Mouse (Mus musculus): Measurements from ENCODE around the gene Prkar1b. TPM values are rescaled to one million over a fixed set of nuclear protein-coding genes. Genes with fewer than 3 reads are reported as not detected.

The Prkar1b gene
- polyA plus RNA-seq, 1 experiment from 2014 or later, result 23.4 TPM

GRCm38 (mm10) chr5:139143890-139144289 lies 5.9 kb downstream of the Prkar1b start:
- H3K4me2 ChIP-seq, result no peak overlapping the region
- no peak overlapping the region for H3K27ac ChIP-seq
- H3K27me3 ChIP-seq (replicated peaks), result no peaks in the 10 kb centered on the region
- 75% methylated on average over 3 of the region's 3 CpGs for WGBS
- no peaks in the 10 kb centered on the region for H3K36me3 ChIP-seq
- H3K9me3 ChIP-seq, result no peaks in the 10 kb centered on the region
- 0 out of 2 replicates have a peak, but pooled peaks cover 5% of the 10 kb centered on the region for H3K4me1 ChIP-seq
- no peak overlapping the region for H3K4me3 ChIP-seq (replicated peaks)
- H3K9ac ChIP-seq, result no peak overlapping the region
- no peak for ATAC-seq (ENCODE audit: insufficient read depth, low FRiP score, low read depth)

GRCm38 (mm10) chr5:139141326-139141725 lies 8.5 kb downstream of the Prkar1b start:
- ATAC-seq (ENCODE audit: insufficient read depth, low FRiP score, low read depth), result no peak
- 60% methylated on average over 5 of the region's 5 CpGs for WGBS
- H3K27ac ChIP-seq, result no peak overlapping the region
- H3K4me2 ChIP-seq, result no peak overlapping the region
- H3K36me3 ChIP-seq, result no peaks in the 10 kb centered on the region
- no peaks in the 10 kb centered on the region for H3K27me3 ChIP-seq (replicated peaks)
- H3K4me3 ChIP-seq (replicated peaks), result no peak overlapping the region
- no peak overlapping the region for H3K9ac ChIP-seq
- no peaks in the 10 kb centered on the region for H3K9me3 ChIP-seq
- 0 out of 2 replicates have a peak, but pooled peaks cover 5% of the 10 kb centered on the region for H3K4me1 ChIP-seq

- no peak overlapping the region for H3K9ac ChIP-seq
- 72% methylated on average over 9 of the region's 9 CpGs for WGBS
- H3K27ac ChIP-seq, result no peak overlapping the region
- no peak overlapping the region for H3K4me3 ChIP-seq (replicated peaks)
- H3K36me3 ChIP-seq, result no peaks in the 10 kb centered on the region
- no peak overlapping the region for H3K4me2 ChIP-seq
- H3K4me1 ChIP-seq, result 0 out of 2 replicates have a peak, but pooled peaks cover 5% of the 10 kb centered on the region
- no peaks in the 10 kb centered on the region for H3K9me3 ChIP-seq
- no peak for ATAC-seq (ENCODE audit: insufficient read depth, low FRiP score, low read depth)
- no peaks in the 10 kb centered on the region for H3K27me3 ChIP-seq (replicated peaks)
Observed at GRCm38 (mm10) chr5:139140589-139140988, 9.2 kb downstream of the Prkar1b start.

- Histone ChIP-seq H3K4me3 (replicated peaks) (no peak overlapping the region), H3K27me3 (replicated peaks) (no peaks in the 10 kb centered on the region), H3K9ac (no peak overlapping the region), H3K36me3 (no peaks in the 10 kb centered on the region), H3K4me1 (0 out of 2 replicates have a peak, but pooled peaks cover 5% of the 10 kb centered on the region), H3K27ac (peak overlapping the region; percentile 12; the same call in 1 of the 2 replicates), H3K4me2 (no peak overlapping the region), H3K9me3 (no peaks in the 10 kb centered on the region)
- peak; percentile 68; the same call in 1 of the 2 replicates for ATAC-seq (ENCODE audit: insufficient read depth, low FRiP score, low read depth)
- 70% methylated on average over 8 of the region's 8 CpGs for WGBS
Observed at GRCm38 (mm10) chr5:139138926-139139472, 10.8 kb downstream of the Prkar1b start.

- Histone ChIP-seq H3K4me1 (0 out of 2 replicates have a peak, but pooled peaks cover 5% of the 10 kb centered on the region), H3K4me2 (no peak overlapping the region), H3K4me3 (replicated peaks) (no peak overlapping the region), H3K27me3 (replicated peaks) (no peaks in the 10 kb centered on the region), H3K9ac (no peak overlapping the region), H3K9me3 (no peaks in the 10 kb centered on the region), H3K36me3 (no peaks in the 10 kb centered on the region), H3K27ac (peak overlapping the region; percentile 12; the same call in 1 of the 2 replicates)
- WGBS, result 53% methylated on average over 12 of the region's 12 CpGs
- ATAC-seq (ENCODE audit: insufficient read depth, low FRiP score, low read depth), result no peak
Observed at GRCm38 (mm10) chr5:139138261-139138925, 11.4 kb downstream of the Prkar1b start.

GRCm38 (mm10) chr5:139137176-139137575 lies 12.6 kb downstream of the Prkar1b start:
- H3K4me1 ChIP-seq, result 0 out of 2 replicates have a peak, but pooled peaks cover 5% of the 10 kb centered on the region
- 86% methylated on average over 6 of the region's 6 CpGs for WGBS

GRCm38 (mm10) chr5:139136341-139136740 lies 13.5 kb downstream of the Prkar1b start:
- Histone ChIP-seq H3K4me3 (replicated peaks) (no peak overlapping the region), H3K36me3 (no peaks in the 10 kb centered on the region), H3K9ac (no peak overlapping the region), H3K9me3 (no peaks in the 10 kb centered on the region), H3K4me2 (no peak overlapping the region), H3K27ac (no peak overlapping the region), H3K4me1 (0 out of 2 replicates have a peak, but pooled peaks cover 5% of the 10 kb centered on the region), H3K27me3 (replicated peaks) (no peaks in the 10 kb centered on the region)
- ATAC-seq (ENCODE audit: insufficient read depth, low FRiP score, low read depth), result no peak
- whole genome bisulfite sequencing, result 36% methylated on average over 1 of the region's 1 CpGs

More at GRCm38 (mm10) chr5:139137176-139137575, 12.6 kb downstream of the Prkar1b start:
- no peak overlapping the region for H3K4me2 ChIP-seq
- H3K9ac ChIP-seq, result no peak overlapping the region
- H3K27me3 ChIP-seq (replicated peaks), result no peaks in the 10 kb centered on the region
- no peak overlapping the region for H3K4me3 ChIP-seq (replicated peaks)
- no peaks in the 10 kb centered on the region for H3K9me3 ChIP-seq
- no peak overlapping the region for H3K27ac ChIP-seq
- no peaks in the 10 kb centered on the region for H3K36me3 ChIP-seq
- no peak for ATAC-seq (ENCODE audit: insufficient read depth, low FRiP score, low read depth)

GRCm38 (mm10) chr5:139134501-139134900 lies 15.3 kb downstream of the Prkar1b start:
- no peak overlapping the region for H3K4me3 ChIP-seq (replicated peaks)
- no peaks in the 10 kb centered on the region for H3K36me3 ChIP-seq
- WGBS, result 77% methylated on average over 8 of the region's 8 CpGs
- H3K9ac ChIP-seq, result no peak overlapping the region
- no peaks in the 10 kb centered on the region for H3K9me3 ChIP-seq
- H3K4me1 ChIP-seq, result no peaks in the 10 kb centered on the region
- no peaks in the 10 kb centered on the region for H3K27me3 ChIP-seq (replicated peaks)
- no peak for ATAC-seq (ENCODE audit: insufficient read depth, low FRiP score, low read depth)
- H3K27ac ChIP-seq, result no peak overlapping the region
- H3K4me2 ChIP-seq, result no peak overlapping the region

- WGBS, result 79% methylated on average over 5 of the region's 5 CpGs
- Histone ChIP-seq H3K4me3 (replicated peaks) (no peak overlapping the region), H3K9ac (no peak overlapping the region), H3K27ac (no peak overlapping the region), H3K27me3 (replicated peaks) (no peaks in the 10 kb centered on the region), H3K4me2 (peak overlapping the region; percentile 87; the same call in 1 of the 2 replicates), H3K4me1 (peaks cover 12% of the 10 kb centered on the region), H3K36me3 (no peaks in the 10 kb centered on the region), H3K9me3 (no peaks in the 10 kb centered on the region)
- no peak for ATAC-seq (ENCODE audit: insufficient read depth, low FRiP score, low read depth)
Observed at GRCm38 (mm10) chr5:139130351-139130750, 19.4 kb downstream of the Prkar1b start.

GRCm38 (mm10) chr5:139129572-139130151 lies 20.1 kb downstream of the Prkar1b start:
- H3K36me3 ChIP-seq, result no peaks in the 10 kb centered on the region
- H3K27ac ChIP-seq, result no peak overlapping the region
- 6% methylated on average over 35 of the region's 55 CpGs for WGBS
- peaks cover 12% of the 10 kb centered on the region for H3K4me1 ChIP-seq
- peak overlapping the region; percentile 32; the same call in 1 of the 2 replicates for H3K9ac ChIP-seq
- peak overlapping the region; percentile 87 for H3K4me2 ChIP-seq
- peak; percentile 45 for ATAC-seq (ENCODE audit: insufficient read depth, low FRiP score, low read depth)
- H3K27me3 ChIP-seq (replicated peaks), result no peaks in the 10 kb centered on the region
- H3K9me3 ChIP-seq, result no peaks in the 10 kb centered on the region
- H3K4me3 ChIP-seq (replicated peaks), result peak overlapping the region; percentile 56

GRCm38 (mm10) chr5:139129078-139129477 lies 20.7 kb downstream of the Prkar1b start:
- peak overlapping the region; percentile 87 for H3K4me2 ChIP-seq
- ATAC-seq (ENCODE audit: insufficient read depth, low FRiP score, low read depth), result peak; percentile 51; the same call in 1 of the 2 replicates
- no peaks in the 10 kb centered on the region for H3K36me3 ChIP-seq
- H3K9ac ChIP-seq, result peak overlapping the region; percentile 32; the same call in 1 of the 2 replicates
- H3K27me3 ChIP-seq (replicated peaks), result no peaks in the 10 kb centered on the region
- WGBS, result 15% methylated on average over 12 of the region's 12 CpGs
- no peaks in the 10 kb centered on the region for H3K9me3 ChIP-seq
- peaks cover 12% of the 10 kb centered on the region for H3K4me1 ChIP-seq
- peak overlapping the region; percentile 56 for H3K4me3 ChIP-seq (replicated peaks)
- H3K27ac ChIP-seq, result no peak overlapping the region
